In the genomic region with DNA sequence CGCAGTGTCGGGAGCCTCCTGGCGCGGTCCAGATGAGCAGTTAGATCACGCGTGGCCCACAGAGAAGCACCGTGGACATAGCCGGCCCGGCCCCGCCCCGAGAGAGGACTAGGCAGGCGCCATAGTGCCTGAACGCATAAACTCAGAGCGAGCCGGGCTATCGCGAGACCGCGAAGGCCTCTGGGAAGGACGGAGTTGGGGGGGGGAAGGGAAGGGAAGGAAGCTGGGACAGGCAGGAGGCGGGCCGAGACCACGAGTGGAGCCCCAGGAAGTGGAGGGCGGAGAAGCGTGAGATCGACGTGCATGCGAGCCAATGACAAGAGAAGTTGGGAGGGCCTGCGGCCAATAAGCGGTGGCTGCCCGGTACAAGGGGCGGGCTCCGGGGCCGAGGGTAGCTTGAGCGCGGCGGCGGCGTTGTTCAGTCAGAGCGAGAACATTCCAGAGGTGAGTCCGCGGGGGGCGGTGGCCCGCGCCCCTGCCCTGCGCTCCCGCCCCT, we compare ENCODE assay signal across 7 mouse cellular contexts. TPM values are rescaled to one million over a fixed set of nuclear protein-coding genes. Genes with fewer than 3 reads are reported as not detected.
A peak's percentile ranks its signal among the peaks of the same experiment; 100 is the strongest.
DNase-seq lines count a peak whose midpoint lies in the region; ATAC-seq and TF ChIP-seq lines count a peak whose summit lies in the region.

Eif5 (plus strand) TSS at position 221 of the 496 bp plus-strand sequence.

- H3K9ac ChIP-seq in intestine, postnatal 0 days (ENCODE audit: low read depth, low read length): peak within 1 kb of the TSS; percentile 100
- peak within 1 kb of the TSS; percentile 96 for H3K9ac ChIP-seq in midbrain, embryonic 12.5 days (replicated peaks)

- H3K27ac ChIP-seq in embryonic facial prominence, embryonic 10.5 days (replicated peaks): peak within 1 kb of the TSS; percentile 96
- peak within 1 kb of the TSS; percentile 99 for H3K27ac ChIP-seq in intestine, postnatal 0 days (ENCODE audit: low read depth, low read length)
- H3K27ac ChIP-seq in midbrain, embryonic 12.5 days (replicated peaks): peak within 1 kb of the TSS; percentile 98
- H3K27ac ChIP-seq in small intestine, adult 2 months (ENCODE audit: insufficient read depth, low read depth, low read length): peak within 1 kb of the TSS; percentile 74

- no peak for TF ChIP-seq CTCF in intestine, postnatal 0 days (IDR thresholded peaks at IDR 0.05; ENCODE audit: low read depth)
- no peak for TF ChIP-seq CTCF in small intestine, adult 2 months (IDR thresholded peaks at IDR 0.05; ENCODE audit: extremely low read depth, insufficient read length, insufficient replicate concordance, low read depth, low read length)

- intact Hi-C loops in left cerebral cortex, postnatal 4 days (cut with DNase I): no loop called here

- H3K9me3 ChIP-seq in embryonic facial prominence, embryonic 10.5 days: no peaks in the 10 kb centered on the region
- H3K9me3 ChIP-seq in intestine, postnatal 0 days (ENCODE audit: control insufficient read depth): no peaks in the 10 kb centered on the region
- no peaks in the 10 kb centered on the region for H3K9me3 ChIP-seq in midbrain, embryonic 12.5 days

- peak; percentile 73 for TF ChIP-seq POLR2A in small intestine, adult 2 months (IDR thresholded peaks at IDR 0.05; ENCODE audit: low read depth, low read length)

- H3K4me1 ChIP-seq in embryonic facial prominence, embryonic 10.5 days: peaks cover 25% of the 10 kb centered on the region
- H3K4me1 ChIP-seq in intestine, postnatal 0 days (replicated peaks; ENCODE audit: control insufficient read depth, insufficient read depth, low read length): 0 out of 2 replicates have a peak, but pooled peaks cover 9% of the 10 kb centered on the region
- peaks cover 30% of the 10 kb centered on the region for H3K4me1 ChIP-seq in midbrain, embryonic 12.5 days
- H3K4me1 ChIP-seq in small intestine, adult 2 months (ENCODE audit: control insufficient read depth, insufficient read depth, insufficient read length, low read length): peaks cover 2% of the 10 kb centered on the region; the same call in 1 of the 2 replicates

- H3K4me2 ChIP-seq in intestine, postnatal 0 days (replicated peaks; ENCODE audit: low read depth): peak within 1 kb of the TSS; percentile 82
- peak within 1 kb of the TSS; percentile 85 for H3K4me2 ChIP-seq in midbrain, embryonic 12.5 days (replicated peaks)

- peak; percentile 99 for DNase-seq in adrenal gland, postnatal 10 days
- DNase-seq in embryonic facial prominence, embryonic 10.5 days (ENCODE audit: low spot score): peak; percentile 100
- no peak for DNase-seq in gonadal fat pad, adult 2 months (ENCODE audit: low read depth)
- DNase-seq in left cerebral cortex, postnatal 4 days: peak; percentile 100

- H3K36me3 ChIP-seq in embryonic facial prominence, embryonic 10.5 days (replicated peaks): peaks cover 43% of the 10 kb centered on the region
- peaks cover 36% of the 10 kb centered on the region for H3K36me3 ChIP-seq in intestine, postnatal 0 days (ENCODE audit: control insufficient read depth, insufficient read depth)
- H3K36me3 ChIP-seq in midbrain, embryonic 12.5 days: peaks cover 37% of the 10 kb centered on the region
- H3K36me3 ChIP-seq in small intestine, adult 2 months (ENCODE audit: control insufficient read depth, insufficient read depth, low read length): peaks cover 31% of the 10 kb centered on the region

- H3K4me3 ChIP-seq in embryonic facial prominence, embryonic 10.5 days: peak within 1 kb of the TSS; percentile 96
- peak within 1 kb of the TSS; percentile 88 for H3K4me3 ChIP-seq in intestine, postnatal 0 days (ENCODE audit: low read depth, low read length)
- peak within 1 kb of the TSS; percentile 97 for H3K4me3 ChIP-seq in midbrain, embryonic 12.5 days
- peak within 1 kb of the TSS; percentile 84 for H3K4me3 ChIP-seq in small intestine, adult 2 months (ENCODE audit: low read depth, low read length)

- no peaks in the 10 kb centered on the region for H3K27me3 ChIP-seq in embryonic facial prominence, embryonic 10.5 days (replicated peaks; ENCODE audit: low read depth, poor library complexity, severe bottlenecking)
- H3K27me3 ChIP-seq in intestine, postnatal 0 days (replicated peaks; ENCODE audit: control insufficient read depth, insufficient read depth, low read length): no peaks in the 10 kb centered on the region
- no peaks in the 10 kb centered on the region for H3K27me3 ChIP-seq in midbrain, embryonic 12.5 days
- no peaks in the 10 kb centered on the region for H3K27me3 ChIP-seq in small intestine, adult 2 months (ENCODE audit: control insufficient read depth, insufficient read depth, low read length)

- ATAC-seq in intestine, postnatal 0 days: peak; percentile 93
- peak; percentile 98 for ATAC-seq in midbrain, embryonic 12.5 days (ENCODE audit: low FRiP score, low read depth)

- WGBS in embryonic facial prominence, embryonic 10.5 days: under 1% methylated on average over 47 of the region's 47 CpGs
- WGBS in intestine, postnatal 0 days: under 1% methylated on average over 46 of the region's 47 CpGs
- under 1% methylated on average over 42 of the region's 47 CpGs for WGBS in midbrain, embryonic 12.5 days
- under 1% methylated on average over 47 of the region's 47 CpGs for WGBS in small intestine, adult 2 months

RNA-seq across cellular contexts. Expression of gene Eif5, which starts in this region (rescaled TPM):
- total RNA-seq in adrenal gland, postnatal 10 days (2021): 100 to 1,000 TPM; 300 to 322 TPM
- polyA plus RNA-seq in embryonic facial prominence, embryonic 10.5 days (2016; fragmentation: Nextera tagmentation; extraction: Ambion mirVana): 722 and 727 TPM in 2 replicates
- 83.7 and 112 TPM in 2 replicates for polyA plus RNA-seq in gonadal fat pad, adult 2 months (2012; rRNA removed)
- polyA plus RNA-seq in intestine, postnatal 0 days (2015; fragmentation: Nextera tagmentation; extraction: Ambion mirVana): 632 and 663 TPM in 2 replicates
- 100 to 1,000 TPM; 270 to 278 TPM for total RNA-seq in left cerebral cortex, postnatal 4 days (2021)
- 692 and 732 TPM in 2 replicates for polyA plus RNA-seq in midbrain, embryonic 12.5 days (2016; fragmentation: Nextera tagmentation; extraction: Ambion mirVana)
- 25.8 and 55.8 TPM in 2 replicates for polyA plus RNA-seq in small intestine, adult 2 months (2012; rRNA removed)
